Mouse (Mus musculus) CD4-positive, CD25-positive, alpha-beta regulatory T cell, adult 2 months (primary cell): ENCODE measurements at regions not wholly inside any gene's neighbourhood (a gene's known extent, or its start where the extent isn't known, plus 50 kb on each side); places are given as distances from the start of the nearest gene placed in this dataset.

Source experiments
- DNase-seq: peaks from one replicate; pipeline ENCODE4 v3.0.0-alpha.2; 2012; ENCODE audit warnings: low read depth, low spot score

- DNase-seq, result no peak
Observed at GRCm38 (mm10) chr7:135818298-135818697, 102.1 kb upstream of the Mki67 start.

- no peak for DNase-seq
Observed at GRCm38 (mm10) chr7:135823884-135824750, 108.0 kb upstream of the Mki67 start.

GRCm38 (mm10) chr7:135829246-135829645 is 113.1 kb upstream of the Mki67 start:
- no peak for DNase-seq

- no peak for DNase-seq
Observed at GRCm38 (mm10) chr7:135833425-135833824, 117.3 kb upstream of the Mki67 start.

GRCm38 (mm10) chr7:135836808-135837733 is 120.9 kb upstream of the Mki67 start:
- no peak for DNase-seq

GRCm38 (mm10) chr7:135844018-135844417 is 127.9 kb upstream of the Mki67 start:
- DNase-seq, result no peak

- DNase-seq, result no peak
Observed at GRCm38 (mm10) chr7:135847304-135847703, 131.1 kb upstream of the Mki67 start.

GRCm38 (mm10) chr7:135848170-135848569 is 132.0 kb upstream of the Mki67 start:
- no peak for DNase-seq

- DNase-seq, result no peak
Observed at GRCm38 (mm10) chr7:135848833-135849232, 132.7 kb upstream of the Mki67 start.

GRCm38 (mm10) chr7:135853127-135853813 is 137.1 kb upstream of the Mki67 start:
- DNase-seq, result no peak

GRCm38 (mm10) chr7:135853814-135854324 is 137.7 kb upstream of the Mki67 start:
- no peak for DNase-seq

- no peak for DNase-seq
Observed at GRCm38 (mm10) chr7:135860288-135860687, 144.1 kb upstream of the Mki67 start.

GRCm38 (mm10) chr7:135860741-135861408 is 144.7 kb upstream of the Mki67 start:
- DNase-seq, result no peak

GRCm38 (mm10) chr7:135861409-135861805 is 145.2 kb upstream of the Mki67 start:
- no peak for DNase-seq

GRCm38 (mm10) chr7:135863581-135864426 is 147.6 kb upstream of the Mki67 start:
- DNase-seq, result no peak

- DNase-seq, result no peak
Observed at GRCm38 (mm10) chr7:135870981-135871380, 154.8 kb upstream of the Mki67 start.

GRCm38 (mm10) chr7:135877091-135877874 is 161.1 kb upstream of the Mki67 start:
- no peak for DNase-seq

- no peak for DNase-seq
Observed at GRCm38 (mm10) chr7:135878750-135879149, 162.6 kb upstream of the Mki67 start.

GRCm38 (mm10) chr7:135880446-135880845 is 164.3 kb upstream of the Mki67 start:
- no peak for DNase-seq
